Mouse (Mus musculus): ENCODE data around the gene Stab2.

Gene Stab2

GRCm38 (mm10) chr10:86825871-86826522, 181.8 kb downstream of the Stab2 start:
- DNase-seq (ENCODE audit: low spot score in 2 of 2) = peak in 1 of 2 experiments; percentile 31

GRCm38 (mm10) chr10:86824871-86825270, 183.0 kb downstream of the Stab2 start:
- no peak for DNase-seq (ENCODE audit: low spot score in 2 of 2)

GRCm38 (mm10) chr10:86824093-86824492, 183.7 kb downstream of the Stab2 start:
- DNase-seq (ENCODE audit: low spot score in 2 of 2) = no peak

GRCm38 (mm10) chr10:86821014-86821413, 186.8 kb downstream of the Stab2 start:
- no peak for DNase-seq (ENCODE audit: low spot score in 2 of 2)

GRCm38 (mm10) chr10:86819649-86820165, 188.1 kb downstream of the Stab2 start:
- no peak for DNase-seq (ENCODE audit: low spot score in 2 of 2)

GRCm38 (mm10) chr10:86815133-86815532, 192.7 kb downstream of the Stab2 start:
- DNase-seq (ENCODE audit: low spot score in 2 of 2) = no peak

- no peak for DNase-seq (ENCODE audit: low spot score in 2 of 2)
These were observed 193.3 kb downstream of the Stab2 start for GRCm38 (mm10) chr10:86814292-86815131.

GRCm38 (mm10) chr10:86810612-86811011, 197.2 kb downstream of the Stab2 start:
- no peak for DNase-seq (ENCODE audit: low spot score in 2 of 2)

GRCm38 (mm10) chr10:86810000-86810399, 197.8 kb downstream of the Stab2 start:
- DNase-seq (ENCODE audit: low spot score in 2 of 2) = no peak

- no peak for DNase-seq (ENCODE audit: low spot score in 2 of 2)
These were observed 199.6 kb downstream of the Stab2 start for GRCm38 (mm10) chr10:86808013-86808758.

- no peak for DNase-seq (ENCODE audit: low spot score in 2 of 2)
These were observed 200.5 kb downstream of the Stab2 start for GRCm38 (mm10) chr10:86807362-86807761.

- no peak for DNase-seq (ENCODE audit: low spot score in 2 of 2)
These were observed 211.6 kb downstream of the Stab2 start for GRCm38 (mm10) chr10:86796073-86796741.

GRCm38 (mm10) chr10:86794794-86795535, 212.9 kb downstream of the Stab2 start:
- no peak for DNase-seq (ENCODE audit: low spot score in 2 of 2)

GRCm38 (mm10) chr10:86794196-86794595, 213.6 kb downstream of the Stab2 start:
- no peak for DNase-seq (ENCODE audit: low spot score in 2 of 2)

- peak in 1 of 2 experiments; percentile 14 for DNase-seq (ENCODE audit: low spot score in 2 of 2)
These were observed 214.3 kb downstream of the Stab2 start for GRCm38 (mm10) chr10:86793509-86793951.

GRCm38 (mm10) chr10:86791507-86792184, 216.2 kb downstream of the Stab2 start:
- no peak for DNase-seq (ENCODE audit: low spot score in 2 of 2)

All from urinary bladder, postnatal 36 days (tissue).